Mouse (Mus musculus) layer of hippocampus, postnatal 25 days (tissue): ENCODE data around the gene Trmt1l. TPM values are rescaled to one million over a fixed set of nuclear protein-coding genes. Genes with fewer than 3 reads are reported as not detected.
"Not testable (repeated sequence)": the region's sequence is repeated elsewhere in the genome, so short reads cannot be mapped to it uniquely, and the experiment has no call there.

ENCODE experiments used
- DNase-seq, 2 experiments: peaks; one replicate each; pipeline ENCODE4 v3.0.0; 2022; ENCODE audit warnings: mixed read lengths in 2 of 2, low spot score in 1 of 2; ENCODE audit errors: extremely low spot score in 1 of 2
- total RNA-seq, 2 experiments: library from RNA; stranded (reverse); gene quantifications; 2 replicates each; pipeline ENCODE4 v1.2.3; 2021

Trmt1l gene
- 10 to 100 TPM; 31.1 to 32.4 TPM for total RNA-seq

- DNase-seq = peak; percentile 92 to 94
Measured at GRCm38 (mm10) chr1:151428263-151429221, at the start of gene Trmt1l, which contains the start of gene Swt1. Trmt1l (plus strand) TSS chr1:151428542. Swt1 (minus strand) TSS chr1:151428455.

GRCm38 (mm10) chr1:151390029-151390428, 38.3 kb upstream of the Trmt1l start:
- DNase-seq = no peak

GRCm38 (mm10) chr1:151409827-151410226, 18.5 kb upstream of the Trmt1l start:
- DNase-seq = no peak

GRCm38 (mm10) chr1:151422178-151422577, 6.2 kb upstream of the Trmt1l start:
- no peak for DNase-seq

GRCm38 (mm10) chr1:151426947-151427600, 1.3 kb upstream of the Trmt1l start:
- DNase-seq = no peak

- DNase-seq = no peak
Measured at GRCm38 (mm10) chr1:151427888-151428262, 467 bp upstream of the Trmt1l start.

DNA sequence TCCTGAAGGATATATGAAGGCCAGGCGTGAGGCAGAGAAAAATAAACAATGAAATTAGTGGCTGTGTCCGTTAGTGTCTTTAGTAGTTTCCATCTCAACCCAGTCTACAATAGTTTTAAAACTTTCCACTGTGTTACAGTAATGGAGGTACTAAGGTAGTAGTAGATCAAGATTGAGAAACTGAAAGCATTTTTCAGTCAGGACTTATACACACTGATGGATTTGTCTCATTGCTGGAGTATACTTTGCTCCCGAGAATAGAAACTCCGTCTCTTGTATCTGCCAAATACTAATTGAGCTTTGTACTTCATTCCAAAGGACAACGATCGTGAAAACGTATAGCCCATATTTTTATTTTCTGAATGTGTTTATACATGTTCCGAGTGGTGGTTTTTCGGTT, 974 bp downstream of the Trmt1l start:
- no peak for DNase-seq

DNA sequence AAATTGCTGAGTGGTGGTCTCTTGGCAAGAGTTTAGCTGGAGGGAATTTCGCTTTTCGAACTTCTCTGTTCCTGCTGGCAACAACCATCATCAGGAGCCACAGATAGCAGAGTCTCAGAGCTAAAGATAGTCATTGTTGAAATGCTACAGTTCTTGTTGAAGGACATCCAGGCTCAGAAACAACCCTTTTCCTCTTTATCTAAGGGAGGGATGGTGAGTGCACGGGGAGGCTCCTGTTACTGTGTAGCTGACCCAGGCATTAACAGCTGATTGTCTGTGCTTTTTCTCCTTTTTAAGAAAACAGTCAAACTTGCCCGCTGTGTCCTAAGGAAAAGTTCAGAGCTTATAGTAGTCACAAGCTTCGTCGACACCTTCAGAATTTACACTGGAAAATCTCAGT, 7.1 kb downstream of the Trmt1l start:
- no peak for DNase-seq

DNA sequence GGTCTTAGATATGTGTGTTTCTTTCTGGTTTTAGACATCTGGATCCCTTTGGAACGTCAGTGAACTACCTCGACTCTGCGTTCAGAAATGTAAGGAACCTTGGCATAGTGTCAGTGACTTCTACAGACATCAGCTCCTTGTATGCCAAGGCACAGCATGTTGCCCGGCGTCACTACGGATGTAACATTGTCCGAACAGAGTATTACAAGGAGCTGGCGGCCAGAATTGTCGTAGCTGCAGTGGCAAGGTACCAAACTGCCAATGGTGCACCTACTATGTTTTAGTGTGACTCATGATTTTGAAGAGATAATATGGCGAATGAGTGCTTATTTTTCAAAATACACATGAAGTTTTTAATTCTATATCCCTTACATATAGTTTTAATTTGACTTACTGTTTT, 21.5 kb downstream of the Trmt1l start:
- no peak for DNase-seq

GRCm38 (mm10) chr1:151450851-151451250, 22.5 kb downstream of the Trmt1l start:
- no peak for DNase-seq

- DNase-seq = no peak
Measured at GRCm38 (mm10) chr1:151451946-151452345, 23.6 kb downstream of the Trmt1l start.

GRCm38 (mm10) chr1:151457087-151457486, 28.7 kb downstream of the Trmt1l start:
- DNase-seq = no peak

- peak in 1 of 2 experiments; percentile 9 for DNase-seq
Measured at GRCm38 (mm10) chr1:151461265-151461664, 32.9 kb downstream of the Trmt1l start.

DNA sequence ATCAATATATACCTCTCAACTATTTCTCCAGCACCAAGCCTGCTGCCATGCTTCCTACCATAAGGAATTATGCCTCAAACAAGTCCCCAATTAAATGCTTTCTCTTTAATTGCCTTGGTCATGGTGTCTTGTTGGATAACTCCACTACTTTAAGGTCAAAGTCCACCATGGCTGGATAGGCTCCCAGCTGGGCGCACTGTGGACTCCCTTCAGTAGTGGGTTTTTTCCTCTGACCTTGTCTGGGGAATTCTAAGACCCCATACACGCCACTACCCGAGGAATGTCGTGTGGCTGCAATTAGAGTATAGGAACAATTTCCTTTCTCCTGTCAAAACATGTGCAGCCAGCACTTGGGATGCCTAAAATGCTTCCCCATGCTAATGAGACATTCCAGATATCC, 36.6 kb downstream of the Trmt1l start:
- DNase-seq = no peak

- no peak for DNase-seq
Measured at GRCm38 (mm10) chr1:151466571-151466970, 38.2 kb downstream of the Trmt1l start.

DNA sequence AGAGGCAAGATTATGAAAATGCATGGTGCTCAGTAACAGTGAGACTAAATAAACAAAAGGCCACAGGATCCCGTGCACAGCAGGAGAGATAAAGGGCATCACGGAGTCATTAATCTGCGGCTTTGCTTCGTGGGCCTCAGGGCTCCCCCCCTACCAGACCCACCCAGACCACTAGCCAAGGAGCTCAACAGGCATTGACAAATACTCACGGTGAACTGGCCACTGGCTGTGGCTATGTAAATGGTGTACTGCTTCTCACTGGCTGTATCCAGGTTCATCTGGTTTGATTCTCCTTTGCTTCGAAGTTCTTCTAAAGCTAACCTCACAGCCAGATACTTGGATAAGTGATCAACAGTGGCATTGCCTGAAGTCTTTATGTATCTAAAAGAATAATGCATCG, 43.1 kb downstream of the Trmt1l start:
- DNase-seq = no peak

- not testable (repeated sequence) for DNase-seq
Measured at GRCm38 (mm10) chr1:151472386-151472785, 44.0 kb downstream of the Trmt1l start.

GRCm38 (mm10) chr1:151482497-151482896, 54.2 kb downstream of the Trmt1l start:
- no peak for DNase-seq

DNA sequence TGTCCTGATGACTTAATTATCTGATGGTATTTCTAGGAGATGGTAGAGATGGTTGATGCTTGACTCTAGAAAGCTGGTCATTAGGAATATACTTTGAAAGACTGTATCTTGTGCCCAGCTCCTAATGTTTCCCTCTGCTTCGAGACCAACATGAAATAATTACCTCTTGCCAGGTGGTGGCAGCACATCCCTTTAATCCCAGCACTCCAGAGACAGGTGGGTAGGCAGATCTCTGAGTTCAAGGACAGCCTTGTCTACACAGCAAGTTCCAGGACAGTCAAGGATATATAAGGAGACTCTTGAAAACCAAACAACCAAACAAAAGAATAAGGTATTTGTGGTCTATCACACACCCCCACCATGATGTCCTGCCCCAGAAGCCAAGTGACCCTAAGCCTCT, 55.2 kb downstream of the Trmt1l start:
- DNase-seq = peak in 1 of 2 experiments; percentile 18

DNA sequence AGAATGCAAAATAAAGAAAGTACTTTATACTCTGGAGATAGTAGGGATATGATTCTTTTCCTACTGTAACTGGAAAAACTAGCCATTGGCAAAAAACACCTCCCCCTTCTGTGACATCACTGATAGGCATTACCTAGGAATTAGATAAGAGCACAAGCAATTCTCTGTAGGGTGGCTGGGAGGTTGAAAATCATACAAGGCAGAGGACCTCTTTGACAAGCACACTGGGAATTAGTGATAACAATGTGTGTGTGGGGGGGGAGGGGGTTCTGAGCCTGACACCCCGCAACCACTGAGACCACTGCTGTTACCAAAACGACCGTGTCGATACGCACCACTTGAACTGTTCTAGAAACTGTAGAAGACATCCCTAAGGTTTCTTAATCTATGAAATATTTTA, 56.4 kb downstream of the Trmt1l start:
- DNase-seq = no peak

- no peak for DNase-seq
Measured at GRCm38 (mm10) chr1:151489806-151490205, 61.5 kb downstream of the Trmt1l start.

- no peak for DNase-seq
Measured at GRCm38 (mm10) chr1:151492419-151492818, 64.1 kb downstream of the Trmt1l start.
